Mouse (Mus musculus) cerebellum, postnatal 10 days (tissue): ENCODE data around the gene Ckm.

Source experiments
- DNase-seq, 2 experiments: peaks; one replicate each; pipeline ENCODE4 v3.0.0; 2021; ENCODE audit warnings: mixed read lengths in 2 of 2

Ckm gene

GRCm38 (mm10) chr7:19404476-19404875 is at the start of gene Ckm:
Gene Ckm (plus strand): TSS chr7:19404776.
- DNase-seq: no peak

- no peak for DNase-seq
These were observed 49.6 kb upstream of the Ckm start for GRCm38 (mm10) chr7:19354991-19355390.

GRCm38 (mm10) chr7:19356311-19356710 is 48.3 kb upstream of the Ckm start:
- no peak for DNase-seq

- no peak for DNase-seq
These were observed 46.9 kb upstream of the Ckm start for GRCm38 (mm10) chr7:19357381-19358375.

- no peak for DNase-seq
These were observed 45.9 kb upstream of the Ckm start for GRCm38 (mm10) chr7:19358634-19359033.

- peak; percentile 94 for DNase-seq
These were observed 45.2 kb upstream of the Ckm start, which contains the start of the genes Cd3eap and Ppp1r13l for GRCm38 (mm10) chr7:19359299-19359891. Gene Cd3eap (minus strand): TSS chr7:19359483. Gene Ppp1r13l (plus strand): TSS chr7:19359749.

- DNase-seq: peak; percentile 77
These were observed 44.5 kb upstream of the Ckm start for GRCm38 (mm10) chr7:19359892-19360641.

GRCm38 (mm10) chr7:19360944-19361343 is 43.6 kb upstream of the Ckm start:
- DNase-seq: peak; percentile 91 to 92

DNA sequence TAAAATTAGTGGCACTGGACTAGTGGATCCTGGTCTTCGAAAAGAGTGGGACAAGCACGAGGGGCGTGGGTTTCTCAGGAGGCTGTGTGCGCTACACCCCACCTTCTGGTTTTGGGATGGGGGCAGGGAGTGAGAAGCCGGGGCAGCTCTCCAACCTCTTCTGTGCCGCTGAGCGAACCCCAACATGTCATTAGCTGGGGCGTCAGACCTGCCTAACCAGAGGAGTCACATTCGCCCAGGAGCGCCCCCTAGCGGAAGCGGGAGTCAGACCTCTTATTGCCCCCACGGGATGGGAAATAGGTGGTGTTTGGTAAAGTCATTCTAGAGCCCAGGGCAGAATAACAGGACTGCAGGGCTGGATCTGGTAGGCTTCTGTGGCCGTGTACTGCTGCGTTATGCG is 42.9 kb upstream of the Ckm start:
- DNase-seq: peak; percentile 79 to 82

- DNase-seq: no peak
These were observed 42.3 kb upstream of the Ckm start for GRCm38 (mm10) chr7:19362276-19362675.

DNA sequence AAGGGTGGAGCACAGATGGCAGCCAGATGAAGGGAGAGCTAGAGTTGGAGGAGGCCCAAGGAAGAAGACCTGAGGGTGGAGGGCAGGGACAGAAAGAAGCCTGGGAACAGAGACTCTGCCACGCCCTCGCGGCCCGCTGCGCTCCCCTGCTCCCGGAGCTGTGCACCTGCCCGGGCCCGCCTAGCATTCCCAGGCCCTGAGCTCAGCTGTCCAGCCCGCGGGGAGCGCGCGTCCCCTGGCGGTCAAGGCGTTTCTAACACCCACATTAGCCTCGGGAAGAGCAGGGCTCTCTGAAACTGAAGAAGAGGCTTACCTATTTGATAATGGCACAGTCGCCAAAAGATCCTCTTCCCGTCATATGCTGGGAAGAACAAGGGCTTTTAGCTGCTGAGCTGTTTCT is 40.7 kb upstream of the Ckm start:
- peak; percentile 76 to 80 for DNase-seq

DNA sequence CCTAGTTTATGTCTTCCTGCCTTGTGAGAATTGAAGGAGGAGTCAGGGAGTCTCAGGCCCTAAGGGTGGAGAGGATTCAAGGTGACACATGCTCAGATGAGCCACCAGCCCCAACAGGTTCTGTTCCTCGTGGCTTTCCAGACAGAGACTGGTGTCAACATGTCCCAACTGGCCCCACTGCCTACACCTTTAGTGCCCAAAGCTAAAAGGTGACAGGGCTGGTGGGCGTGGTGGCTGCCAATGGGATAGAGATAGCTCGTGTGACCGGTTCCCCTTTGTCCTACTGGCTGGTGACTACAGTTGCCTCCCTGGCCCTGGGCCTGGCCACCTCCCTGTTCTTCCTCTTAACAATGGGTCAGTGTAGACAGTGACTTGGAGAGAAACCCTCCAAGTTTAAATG is 39.2 kb upstream of the Ckm start:
- DNase-seq: no peak

DNA sequence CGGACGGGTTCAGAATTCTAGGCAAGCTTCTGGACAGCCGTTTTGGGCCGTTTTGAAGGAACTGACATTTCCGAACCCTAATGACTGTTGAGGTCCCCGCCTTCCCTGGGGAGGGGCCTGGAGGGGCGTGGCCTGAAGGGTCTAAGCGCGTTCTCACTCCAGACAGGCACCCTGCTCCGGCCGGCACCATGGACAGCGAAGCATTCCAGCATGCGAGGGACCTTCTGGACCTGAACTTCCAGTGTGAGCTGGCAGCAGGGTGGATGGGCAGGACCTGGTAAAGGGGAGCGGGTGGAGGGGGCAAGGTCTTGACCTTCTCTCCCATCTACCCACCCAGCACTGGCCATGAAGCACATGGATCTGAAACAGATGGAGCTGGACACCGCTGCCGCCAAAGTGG is 36.2 kb upstream of the Ckm start:
- peak in 1 of 2 experiments; percentile 40 for DNase-seq

- DNase-seq: peak; percentile 88
These were observed 34.7 kb upstream of the Ckm start for GRCm38 (mm10) chr7:19369823-19370425.

DNA sequence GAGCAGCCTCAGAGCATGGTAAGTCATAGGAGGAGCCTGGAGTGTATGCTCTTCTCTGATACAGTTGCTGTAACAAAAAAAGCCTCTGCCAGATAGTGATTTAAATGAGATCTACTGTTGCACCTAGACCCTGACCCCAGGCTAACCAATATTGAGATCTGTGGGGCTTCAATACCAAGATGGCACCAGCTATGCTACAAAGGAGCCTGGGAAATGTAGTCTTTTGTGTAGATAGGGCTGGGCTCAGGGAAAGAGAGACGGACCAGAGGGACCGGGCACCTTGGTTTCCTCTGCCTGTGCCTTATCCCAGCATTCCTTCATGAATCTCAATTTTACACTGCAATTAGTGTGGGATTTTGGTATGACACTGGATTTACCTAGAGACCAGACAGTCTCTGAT is 31.2 kb upstream of the Ckm start:
- no peak for DNase-seq

- no peak for DNase-seq
These were observed 29.2 kb upstream of the Ckm start for GRCm38 (mm10) chr7:19375368-19375767.

DNA sequence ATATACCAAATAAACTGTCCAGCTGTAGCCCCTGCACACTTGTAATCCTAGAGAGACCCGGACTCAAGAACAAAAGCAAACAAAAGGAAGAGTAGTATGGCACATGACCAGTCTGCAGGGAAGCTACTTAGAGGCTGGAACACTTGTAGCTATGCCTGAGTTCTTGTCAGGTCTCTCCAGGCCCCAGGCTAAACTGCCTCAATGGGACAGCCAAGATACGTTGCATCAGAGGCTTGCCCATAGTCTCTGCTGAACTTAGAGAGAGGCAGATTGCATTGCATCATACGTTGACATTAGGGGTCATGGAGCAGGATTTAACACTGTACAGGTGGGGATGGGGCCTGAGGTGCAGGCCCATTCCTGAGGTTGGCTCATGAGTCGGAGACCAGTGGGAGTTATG is 28.6 kb upstream of the Ckm start:
- DNase-seq: no peak

GRCm38 (mm10) chr7:19378049-19378448 is 26.5 kb upstream of the Ckm start:
- no peak for DNase-seq

DNA sequence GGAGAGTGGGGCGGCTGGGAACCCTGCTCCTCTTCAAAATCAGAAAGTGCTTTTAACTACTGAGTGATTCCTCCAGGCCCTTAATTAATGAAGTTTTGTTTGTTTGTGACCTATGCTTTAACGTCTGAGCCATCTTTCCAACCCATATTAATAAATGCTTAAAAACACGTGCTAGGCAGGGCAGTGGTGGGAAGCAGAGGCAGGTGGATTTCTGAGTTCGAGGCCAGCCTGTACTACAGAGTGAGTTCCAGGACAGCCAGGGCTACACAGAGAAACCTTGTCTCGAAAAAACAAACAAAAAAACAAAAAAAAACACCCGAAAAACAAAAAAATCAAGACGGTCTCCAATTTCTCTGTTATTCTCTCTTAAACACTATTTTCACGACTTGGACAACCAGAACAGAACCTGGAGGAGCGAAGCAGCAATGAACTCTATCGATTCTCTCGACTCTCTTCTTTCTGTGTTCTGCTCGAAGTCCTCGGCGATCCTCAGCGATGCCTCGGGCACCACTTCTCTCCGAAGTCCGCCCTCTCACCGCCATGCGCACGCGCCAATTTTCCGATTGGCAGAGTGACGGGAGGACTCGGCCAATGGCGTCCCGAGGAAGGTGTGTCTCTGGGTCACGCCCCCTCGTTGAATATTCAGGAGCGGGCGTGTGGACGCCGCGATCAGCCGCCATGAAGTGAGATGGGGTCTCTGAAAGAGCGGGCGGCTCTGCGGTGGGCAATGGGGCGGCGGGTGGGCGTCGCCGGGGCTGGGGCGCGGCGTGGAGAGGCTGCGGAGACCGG is 23.0 kb upstream of the Ckm start, which contains the start of gene Ercc2:
Gene Ercc2, plus strand, starts transcription at position 634 of the 789 bp plus-strand sequence.
- DNase-seq: peak; percentile 99 to 100

DNA sequence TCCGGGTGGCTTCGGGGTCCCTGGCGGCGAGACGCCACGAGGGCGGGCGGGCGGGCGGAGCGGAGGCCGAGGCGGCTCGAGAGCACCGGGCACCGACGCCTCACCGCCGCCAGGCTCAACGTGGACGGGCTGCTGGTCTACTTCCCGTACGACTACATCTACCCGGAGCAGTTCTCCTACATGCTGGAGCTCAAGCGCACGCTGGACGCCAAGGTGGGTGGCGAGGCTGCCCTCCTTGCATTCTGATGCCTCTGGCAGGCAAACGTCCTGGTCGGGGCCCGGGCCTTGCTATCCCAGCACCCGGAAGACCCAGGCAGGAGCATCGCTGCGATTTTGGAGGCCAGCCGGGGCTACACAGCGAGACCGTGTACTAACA is 22.4 kb upstream of the Ckm start:
- peak in 1 of 2 experiments; percentile 45 for DNase-seq

DNA sequence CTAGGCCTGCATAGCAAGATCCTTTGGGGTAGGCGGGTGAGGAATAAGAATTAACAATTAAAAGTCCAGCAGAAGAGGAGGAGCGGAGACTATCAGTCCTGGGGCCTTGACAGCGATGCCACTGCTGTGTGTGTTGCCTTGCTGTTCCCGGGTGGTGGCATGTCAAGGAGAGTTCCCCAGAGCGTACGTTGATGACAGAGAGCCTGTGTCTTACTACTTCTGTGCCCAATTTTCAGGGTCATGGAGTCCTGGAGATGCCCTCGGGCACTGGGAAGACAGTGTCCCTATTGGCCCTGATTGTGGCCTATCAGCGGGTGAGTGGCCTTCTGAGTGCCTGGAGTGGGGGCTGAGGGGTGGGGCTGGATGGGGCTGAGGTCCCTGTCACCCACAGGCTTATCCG is 20.9 kb upstream of the Ckm start:
- DNase-seq: no peak
